Mouse (Mus musculus) NIH3T3 (cell line): ENCODE data around the gene Ak1.

Source experiments
- DNase-seq: peaks from one replicate; pipeline ENCODE4 v3.0.0-alpha.2; 2012; ENCODE audit warnings: low read depth

Gene Ak1

DNA sequence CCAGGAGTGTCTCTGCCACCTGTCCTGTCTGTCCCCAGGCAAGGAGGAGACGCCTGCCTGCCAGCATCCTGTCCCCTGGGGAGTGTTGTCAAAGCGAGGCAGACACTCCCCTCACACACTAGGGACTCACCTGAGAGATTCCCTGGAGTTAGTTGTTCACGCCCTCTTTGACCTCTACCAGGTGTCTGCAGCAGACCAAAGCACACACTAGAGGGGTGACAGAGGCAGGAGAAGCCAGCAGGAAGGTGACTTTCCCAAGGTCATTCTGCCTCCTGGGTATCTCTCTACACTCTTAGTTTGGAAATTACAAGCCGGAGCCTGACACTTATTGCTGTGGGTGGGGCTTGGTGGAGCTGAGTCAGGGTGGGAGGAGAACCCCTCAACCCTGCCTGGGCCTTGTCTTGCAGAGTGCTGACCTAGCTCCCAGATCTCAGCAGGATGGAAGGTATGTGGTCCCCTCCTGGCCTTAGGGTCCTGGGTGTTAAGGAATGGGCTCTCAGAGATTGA, 6.5 kb downstream of the Ak1 start:
- peak; percentile 72 for DNase-seq

- peak; percentile 91 for DNase-seq
Observed at GRCm38 (mm10) chr2:32628729-32629128, 7.2 kb downstream of the Ak1 start.

- DNase-seq: peak; percentile 92
Observed at GRCm38 (mm10) chr2:32629276-32629976, 7.9 kb downstream of the Ak1 start.

GRCm38 (mm10) chr2:32630036-32630435, 8.5 kb downstream of the Ak1 start:
- DNase-seq: no peak

DNA sequence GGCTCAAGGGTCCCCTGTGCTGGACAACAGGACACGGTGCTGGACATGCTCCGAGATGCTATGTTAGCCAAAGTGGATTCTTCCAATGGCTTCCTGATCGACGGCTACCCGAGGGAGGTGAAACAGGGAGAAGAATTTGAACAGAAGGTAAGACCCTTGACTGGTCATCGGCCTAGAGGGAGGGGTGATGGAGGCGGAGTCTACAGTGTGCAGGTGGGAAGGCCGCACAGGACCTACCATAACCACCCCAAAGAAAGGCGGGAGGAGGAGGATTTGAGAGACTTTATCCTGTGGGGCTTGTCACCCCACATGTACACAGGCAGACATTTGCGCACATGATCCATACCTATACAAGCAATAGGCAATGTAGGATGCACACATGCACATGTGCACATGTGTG, 9.5 kb downstream of the Ak1 start:
- no peak for DNase-seq

GRCm38 (mm10) chr2:32631737-32632394, 10.3 kb downstream of the Ak1 start:
- peak; percentile 89 for DNase-seq

DNA sequence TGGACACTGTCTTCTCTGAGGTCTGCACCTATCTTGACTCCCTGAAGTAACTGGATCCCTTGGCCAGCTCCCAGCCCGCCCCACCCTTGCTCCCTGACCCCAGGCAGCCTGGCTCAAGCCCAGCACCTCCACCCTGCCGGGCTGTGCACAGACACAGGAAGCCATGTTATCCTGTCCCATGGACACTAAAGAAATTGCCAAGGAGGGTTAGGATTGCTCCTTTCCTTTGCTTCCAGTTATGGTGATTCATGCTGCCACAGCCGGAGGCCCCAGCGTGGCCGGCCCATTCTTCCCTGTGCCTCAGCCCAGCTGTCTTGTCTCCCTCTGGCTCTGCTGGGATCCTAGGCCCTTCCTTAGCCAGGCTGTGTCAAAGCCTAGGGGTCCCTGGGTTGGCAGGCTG, 12.1 kb downstream of the Ak1 start:
- peak; percentile 78 for DNase-seq

- no peak for DNase-seq
Observed at GRCm38 (mm10) chr2:32634277-32635105, 12.9 kb downstream of the Ak1 start.

GRCm38 (mm10) chr2:32636617-32637016, 15.1 kb downstream of the Ak1 start:
- DNase-seq: no peak

DNA sequence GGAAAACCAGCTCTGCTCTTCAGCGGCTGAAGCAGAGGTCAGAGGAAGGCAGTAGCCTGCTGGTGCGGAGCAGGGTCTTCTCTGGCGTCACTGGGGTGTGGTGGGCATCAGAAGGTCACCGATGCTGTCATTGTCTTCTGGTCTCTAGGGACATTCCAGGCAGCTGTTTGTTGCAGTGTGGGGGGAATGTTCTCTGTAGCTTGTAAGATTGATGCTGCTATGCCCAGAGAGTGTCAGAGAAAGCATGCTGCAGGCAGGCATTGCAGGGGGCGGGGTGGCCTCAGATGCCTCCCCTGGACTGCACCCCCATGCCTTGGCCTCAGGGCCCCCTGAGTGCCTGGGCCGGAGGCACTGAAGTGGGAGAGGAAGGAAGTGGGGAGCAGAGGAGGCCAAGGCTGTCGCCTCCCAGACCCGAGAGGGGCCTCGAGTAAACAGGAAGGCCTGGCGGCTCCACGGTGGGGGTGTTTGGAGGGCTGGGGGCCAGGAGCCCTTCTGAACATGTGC, 16.3 kb downstream of the Ak1 start:
- no peak for DNase-seq

GRCm38 (mm10) chr2:32639632-32640031, 18.1 kb downstream of the Ak1 start:
- DNase-seq: no peak

DNA sequence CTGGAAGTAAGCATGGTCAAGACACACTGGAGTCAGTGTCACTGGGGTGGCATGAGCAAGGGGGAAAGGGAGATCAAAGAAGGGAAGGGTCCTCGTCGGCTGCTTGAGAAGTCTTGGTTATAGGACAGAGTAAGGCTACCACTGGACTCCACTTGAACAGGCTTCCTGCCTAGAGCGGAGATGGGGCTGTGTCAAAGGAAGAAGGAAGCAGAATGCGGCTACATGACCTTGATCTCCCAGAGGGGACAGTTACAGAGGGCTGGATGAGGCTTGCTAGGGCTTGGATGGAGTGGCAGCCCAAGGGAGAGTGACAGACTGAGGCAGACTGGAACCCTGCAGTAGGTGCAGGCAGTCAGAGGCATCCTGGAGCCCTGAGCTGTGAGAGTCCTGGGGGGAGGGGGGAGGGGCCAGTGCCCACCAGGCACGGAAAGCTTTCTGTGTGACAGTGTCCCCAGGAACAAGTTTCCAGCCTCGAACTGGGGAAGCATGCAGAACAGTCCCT, 19.0 kb downstream of the Ak1 start:
- DNase-seq: no peak

GRCm38 (mm10) chr2:32641810-32642209, 20.3 kb downstream of the Ak1 start:
- DNase-seq: no peak

DNA sequence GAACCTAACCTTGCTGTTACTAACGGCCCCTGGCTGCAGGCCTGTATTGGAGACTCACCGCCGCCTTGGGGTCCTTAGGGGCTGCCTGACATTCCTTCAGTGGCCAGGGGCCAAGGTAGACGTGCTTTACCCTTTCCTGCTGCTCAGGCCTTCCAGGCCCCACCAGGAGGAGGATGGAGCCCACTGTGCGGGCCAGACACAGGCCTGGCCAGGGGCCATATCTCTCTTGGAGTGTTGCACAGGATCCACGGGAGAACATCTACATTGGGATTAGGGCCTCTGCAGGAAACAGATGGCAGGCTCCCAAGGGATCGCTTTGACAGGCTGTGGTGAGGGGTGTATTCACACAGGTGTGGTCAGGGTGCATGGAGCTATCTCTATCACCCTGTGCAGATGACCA, 21.3 kb downstream of the Ak1 start:
- DNase-seq: no peak

GRCm38 (mm10) chr2:32644083-32644482, 22.5 kb downstream of the Ak1 start:
- no peak for DNase-seq

DNA sequence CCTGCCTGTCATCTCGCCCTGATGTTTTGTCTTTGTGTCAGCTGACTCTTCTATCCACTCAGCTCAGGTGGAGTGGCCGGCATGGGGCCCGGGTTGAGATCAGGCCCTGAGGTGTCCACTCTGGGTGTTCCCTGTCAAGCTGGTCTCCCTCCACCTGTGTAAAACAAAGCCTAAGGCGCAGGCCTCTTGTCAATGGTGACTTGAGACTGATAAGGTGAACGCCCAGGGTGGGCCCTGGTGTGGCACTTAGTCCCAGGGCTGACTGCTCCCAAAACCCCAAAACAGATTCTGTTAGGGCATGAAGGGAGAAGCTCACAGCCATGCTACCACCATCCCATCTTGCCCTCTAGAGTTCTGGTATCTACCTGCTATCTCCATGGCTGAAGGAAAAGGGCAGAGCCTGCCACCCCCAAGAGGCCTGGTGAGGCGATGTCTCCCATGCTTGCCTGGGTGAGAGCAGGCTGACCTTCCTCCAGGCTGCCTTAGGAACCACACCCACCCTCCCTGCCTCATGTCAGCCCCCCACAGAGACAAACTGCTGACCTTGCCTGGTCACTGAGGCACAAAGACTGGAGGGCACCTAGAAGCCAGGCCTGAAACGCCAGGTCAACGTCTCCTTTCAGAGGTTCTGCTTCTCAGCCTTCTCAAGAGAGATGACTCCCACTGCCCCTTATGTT, 23.4 kb downstream of the Ak1 start:
- DNase-seq: no peak

- no peak for DNase-seq
Observed at GRCm38 (mm10) chr2:32645647-32646046, 24.1 kb downstream of the Ak1 start.

DNA sequence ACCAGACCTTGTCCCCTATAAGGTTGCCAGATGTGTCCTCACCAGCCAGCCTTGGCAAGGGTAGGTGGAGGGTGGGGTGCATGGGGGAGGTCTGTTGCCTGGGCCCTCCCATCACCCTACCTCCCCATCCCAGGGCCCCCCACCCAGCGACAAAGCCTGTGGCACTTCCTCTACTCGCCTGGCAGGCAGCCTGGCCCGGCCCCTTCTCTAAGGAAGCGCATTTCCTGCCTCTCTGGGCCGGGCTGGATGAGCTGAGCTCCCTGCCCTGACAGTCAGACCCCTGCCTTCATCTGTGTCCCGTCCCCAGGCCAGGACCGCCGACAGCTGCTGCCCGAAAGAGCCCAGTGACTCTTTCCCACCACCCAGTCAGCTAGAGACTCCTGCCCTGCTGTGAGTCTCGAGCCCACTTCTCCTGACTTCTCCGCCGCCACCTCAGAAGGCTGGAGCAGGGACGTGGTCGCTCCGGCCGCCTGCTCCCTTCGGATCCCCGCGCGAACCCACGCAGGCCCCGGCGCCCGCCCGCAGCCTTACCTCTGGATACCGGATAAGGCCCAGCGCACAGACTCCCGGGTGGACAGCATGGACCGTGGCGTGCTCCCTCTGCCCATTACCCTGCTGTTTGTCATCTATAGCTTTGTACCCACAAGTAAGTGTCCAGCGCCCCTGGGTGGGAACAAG, 25.0 kb downstream of the Ak1 start, which contains the start of gene Eng:
Eng (plus strand) TSS at position 217 of the 678 bp plus-strand sequence.
- DNase-seq: no peak

DNA sequence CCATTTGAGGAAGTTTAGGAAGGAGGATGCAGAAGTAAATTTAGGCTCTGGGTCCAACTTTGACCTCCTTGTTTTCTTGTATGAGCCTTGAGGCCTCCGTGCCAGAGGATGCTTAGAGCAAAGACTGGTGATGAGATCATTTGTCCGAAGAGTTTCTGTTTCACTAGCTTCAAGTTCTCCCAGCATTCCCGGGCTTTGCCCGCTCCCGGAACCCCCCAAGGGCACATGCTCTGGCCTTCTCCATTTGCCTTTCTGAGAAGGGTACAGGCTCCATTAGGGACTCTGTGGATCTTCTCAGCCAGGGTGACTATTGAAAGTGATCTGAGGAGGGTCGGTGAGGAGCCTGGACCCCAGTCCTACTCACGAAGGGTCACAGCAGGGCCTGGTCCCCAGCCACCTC, 25.8 kb downstream of the Ak1 start:
- no peak for DNase-seq

GRCm38 (mm10) chr2:32653764-32654163, 32.2 kb downstream of the Ak1 start:
- no peak for DNase-seq

- no peak for DNase-seq
Observed at GRCm38 (mm10) chr2:32654743-32655393, 33.3 kb downstream of the Ak1 start.
